Mouse (Mus musculus) spleen, postnatal 0 days (tissue): ENCODE data around the gene Rnf113a2. TPM values are rescaled to one million over a fixed set of nuclear protein-coding genes. Genes with fewer than 3 reads are reported as not detected.

ENCODE experiments used
- polyA plus RNA-seq: library from polyadenylated mRNA; unstranded; fragments of >200 nt; fragmentation: Nextera tagmentation; extraction: Ambion mirVana; gene quantifications from 2 replicates; pipeline ENCODE4 v1.2.1, GENCODE M21; 2015

Gene Rnf113a2
- polyA plus RNA-seq, result 23.2 and 26.2 TPM in 2 replicates

DNA sequence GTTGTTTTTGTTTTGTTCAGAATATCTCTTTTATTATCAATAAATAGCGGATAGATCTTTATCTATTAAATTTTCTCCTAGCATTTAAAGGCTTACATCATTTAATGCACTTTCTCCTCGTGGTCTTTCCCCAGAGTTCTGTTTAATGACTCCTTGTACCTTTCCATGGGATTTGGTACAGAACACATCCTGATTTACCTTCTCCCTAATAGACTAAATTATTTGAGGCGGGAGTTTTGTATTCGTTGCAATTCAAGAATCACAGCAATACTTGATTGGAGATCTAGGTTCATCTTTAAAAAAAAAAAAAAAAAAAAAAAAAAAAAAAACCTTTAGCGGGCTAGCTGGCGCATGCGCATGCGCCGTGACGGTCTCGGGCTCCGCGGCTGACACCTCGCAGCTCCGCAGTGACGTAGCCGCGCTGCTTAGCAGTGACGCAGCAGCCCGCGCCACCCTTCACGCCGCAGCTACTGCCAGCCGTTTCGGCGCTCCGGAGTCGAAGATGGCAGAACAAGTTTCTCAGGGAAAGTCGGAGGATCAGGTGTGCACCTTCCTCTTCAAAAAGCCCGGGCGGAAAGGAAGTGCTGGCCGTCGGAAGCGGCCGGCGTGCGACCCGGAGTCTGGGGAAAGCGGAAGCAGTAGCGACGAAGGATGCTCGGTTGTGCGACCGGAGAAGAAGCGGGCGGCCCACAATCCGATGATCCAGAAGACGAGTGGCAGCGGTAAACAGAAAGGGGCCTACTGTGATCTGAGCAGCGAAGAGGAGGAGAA is at the start of gene Rnf113a2:
Gene Rnf113a2, plus strand, starts transcription at position 363 of the 771 bp plus-strand sequence.

DNA sequence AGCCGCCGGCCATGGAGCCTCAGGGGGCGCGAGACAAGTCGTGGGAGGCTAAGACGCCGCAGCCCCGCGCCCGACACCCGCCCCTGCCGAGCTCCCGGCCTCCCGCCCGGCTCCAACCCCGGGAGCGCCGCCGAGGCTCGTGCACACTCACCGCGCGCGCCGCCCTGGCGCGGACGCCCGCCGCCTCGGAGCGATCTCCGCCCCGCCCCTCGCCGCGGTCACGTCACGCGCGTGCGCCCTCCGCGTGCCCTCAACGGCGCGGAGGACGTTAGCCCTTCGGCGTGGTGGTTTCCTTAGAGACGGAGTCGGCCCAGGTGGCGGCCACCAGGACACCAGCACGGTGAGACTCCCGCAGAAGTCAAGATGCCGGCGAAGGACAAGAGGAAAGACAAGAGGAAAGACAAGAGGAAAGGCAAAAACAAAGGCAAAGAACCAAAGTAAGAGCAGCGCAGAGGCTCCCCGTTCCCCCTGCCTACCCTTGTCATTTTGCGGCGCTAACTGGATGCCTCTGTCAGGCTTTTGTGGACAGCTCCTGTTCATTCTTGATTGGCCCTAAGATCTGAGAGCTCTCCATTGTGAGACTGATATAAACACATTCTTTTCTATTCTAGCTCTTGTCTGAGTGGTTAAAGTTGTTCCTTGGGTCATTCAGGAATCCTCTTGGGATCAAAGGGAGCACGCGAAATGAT is 8.0 kb upstream of the Rnf113a2 start, which contains the start of the genes Entpd5 and Bbof1:
Gene Entpd5, minus strand, starts transcription at position 211 of the 689 bp plus-strand sequence.
Gene Bbof1, plus strand, starts transcription at position 253 of the 689 bp plus-strand sequence.

DNA sequence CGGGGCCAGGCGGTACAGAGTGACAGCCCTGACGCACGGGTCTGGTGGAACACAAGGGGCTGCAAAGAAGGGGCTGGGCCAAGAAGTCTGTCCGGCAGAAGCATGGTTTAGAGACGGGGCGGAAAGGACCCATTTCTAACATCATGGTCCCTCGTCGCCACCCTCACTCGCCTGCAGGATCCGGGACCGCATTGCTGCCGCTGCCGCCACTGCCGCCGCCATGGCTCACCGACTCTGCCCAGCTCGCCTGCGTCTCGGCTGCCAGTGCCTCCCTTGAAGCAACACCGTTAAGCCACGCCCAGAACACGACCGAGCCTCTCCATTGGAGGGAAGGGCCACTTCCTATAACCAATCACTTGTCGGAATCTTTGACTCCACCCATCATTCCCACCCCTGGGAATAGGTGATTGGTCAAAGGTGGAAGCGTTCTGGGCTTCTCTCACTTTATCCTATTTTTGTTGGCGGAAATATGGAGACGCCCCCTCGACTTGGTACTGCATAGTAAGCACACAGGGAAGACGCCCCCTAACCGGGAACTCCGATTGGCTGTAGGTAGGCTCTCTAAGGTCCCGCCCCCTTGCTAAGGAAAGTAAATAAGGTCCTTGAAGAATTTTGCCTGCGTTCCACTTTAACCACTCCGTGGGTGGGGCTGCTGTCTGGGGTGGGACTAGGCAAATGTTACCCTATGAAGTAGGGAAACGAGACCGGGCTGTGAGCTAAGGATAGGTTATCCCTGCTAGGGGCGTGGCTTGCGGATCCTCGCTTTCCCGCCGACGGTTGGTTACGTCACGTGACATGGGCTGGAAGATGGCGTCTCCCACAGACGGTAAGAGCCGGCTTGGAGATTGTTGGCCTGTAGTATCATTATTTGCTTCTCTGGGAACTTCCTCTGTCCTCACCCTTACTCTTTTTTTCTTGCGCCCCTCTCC is 34.0 kb downstream of the Rnf113a2 start, which contains the start of the genes Aldh6a1 and Lin52:
Gene Aldh6a1, minus strand, starts transcription at position 287 of the 929 bp plus-strand sequence.
Gene Lin52, plus strand, starts transcription at position 705 of the 929 bp plus-strand sequence.

Other genes with a start within 250 kb of the Rnf113a2 start
- 6.1 and 6.8 TPM in 2 replicates for gene Elmsan1, start 198.3 kb upstream of the Rnf113a2 start, polyA plus RNA-seq
- gene Ptgr2, start 132.0 kb upstream of the Rnf113a2 start, polyA plus RNA-seq, result 24.6 and 25.1 TPM in 2 replicates
- 45.0 and 48.5 TPM in 2 replicates for gene Zfp410, start 100.3 kb upstream of the Rnf113a2 start, polyA plus RNA-seq
- gene Coq6, start 55.5 kb upstream of the Rnf113a2 start, polyA plus RNA-seq, result 20.7 and 21.5 TPM in 2 replicates
- 0.97 and 1.4 TPM in 2 replicates for gene Fam161b, start 55.4 kb upstream of the Rnf113a2 start, polyA plus RNA-seq
- 6.5 and 7.0 TPM in 2 replicates for gene Entpd5, start 8.2 kb upstream of the Rnf113a2 start, polyA plus RNA-seq
- 0.53 and 0.63 TPM in 2 replicates for gene Bbof1, start 8.1 kb upstream of the Rnf113a2 start, polyA plus RNA-seq
- 8.4 and 11.7 TPM in 2 replicates for gene Aldh6a1, start 33.8 kb downstream of the Rnf113a2 start, polyA plus RNA-seq
- 12.8 and 14.9 TPM in 2 replicates for gene Lin52, start 34.2 kb downstream of the Rnf113a2 start, polyA plus RNA-seq
- not detected in 2 replicates for gene Vsx2, start 152.6 kb downstream of the Rnf113a2 start, polyA plus RNA-seq
- gene Abcd4, start 200.2 kb downstream of the Rnf113a2 start, polyA plus RNA-seq, result 4.4 and 5.3 TPM in 2 replicates
- gene Vrtn, start 223.8 kb downstream of the Rnf113a2 start, polyA plus RNA-seq, result not detected in 2 replicates